Mouse (Mus musculus) limb, embryonic 13.5 days (tissue): ENCODE data around the gene Slc1a6. TPM values are rescaled to one million over a fixed set of nuclear protein-coding genes. Genes with fewer than 3 reads are reported as not detected.
A peak's percentile ranks its signal among the peaks of the same experiment; 100 is the strongest.
"Not testable (repeated sequence)": the region's sequence is repeated elsewhere in the genome, so short reads cannot be mapped to it uniquely, and the experiment has no call there.

ENCODE experiments used
- ATAC-seq: fragments of 200-750 bp; cut with Nextera tagmentation; 2 replicates; pipeline ENCODE4 v1.8.0; 2017; ENCODE audit warnings: low read depth, moderate number of reproducible peaks, moderate TSS enrichment; ENCODE audit not compliant: low FRiP score
- H3K27ac ChIP-seq: fragments of 300-500 bp; sonication (generic); 2 replicates; pipeline ENCODE4 v1.5.1; 2015; ENCODE audit warnings: inconsistent platforms, mild to moderate bottlenecking, moderate library complexity
- H3K27me3 ChIP-seq: fragments of 300-500 bp; sonication (generic); 2 replicates; pipeline ENCODE4 v1.6.1; 2015; ENCODE audit warnings: mild to moderate bottlenecking, inconsistent platforms
- H3K36me3 ChIP-seq: fragments of 300-500 bp; sonication (generic); 2 replicates; pipeline ENCODE4 v1.6.1; 2015; ENCODE audit warnings: inconsistent platforms, mild to moderate bottlenecking, moderate library complexity
- H3K4me1 ChIP-seq: fragments of 300-500 bp; sonication (generic); 2 replicates; pipeline ENCODE4 v1.6.1; 2015; ENCODE audit warnings: inconsistent platforms
- H3K4me2 ChIP-seq: fragments of 300-500 bp; sonication (generic); replicated peaks from 2 replicates; pipeline ENCODE4 v1.6.1; 2015; ENCODE audit warnings: inconsistent platforms, mild to moderate bottlenecking, moderate library complexity
- H3K4me3 ChIP-seq: fragments of 300-500 bp; sonication (generic); 2 replicates; pipeline ENCODE4 v1.5.1; 2015; ENCODE audit warnings: moderate library complexity, mild to moderate bottlenecking, inconsistent platforms
- H3K9ac ChIP-seq: fragments of 300-500 bp; sonication (generic); 2 replicates; pipeline ENCODE4 v1.6.1; 2015; ENCODE audit warnings: mild to moderate bottlenecking, inconsistent platforms
- H3K9me3 ChIP-seq: fragments of 300-500 bp; sonication (generic); 2 replicates; pipeline ENCODE4 v1.6.1; 2016; ENCODE audit warnings: inconsistent platforms
- WGBS: fragments of 180-500 bp; shearing (Covaris S2); methylation state at CpG from one replicate; pipeline ENCODE4 v1.1.7; 2015; 5-methylcytosine and 5-hydroxymethylcytosine counted together
- polyA plus RNA-seq: library from polyadenylated mRNA; unstranded; fragments of >200 nt; fragmentation: Nextera tagmentation; extraction: Ambion mirVana; gene quantifications from 2 replicates; pipeline ENCODE4 v1.2.1, GENCODE M21; 2015

The Slc1a6 gene
- polyA plus RNA-seq, 1 experiment from 2014 or later = 2.3 TPM

- Histone ChIP-seq H3K27me3 (0 out of 2 replicates have a peak, but pooled peaks cover 9% of the 10 kb centered on the region), H3K4me1 (peaks cover 13% of the 10 kb centered on the region), H3K4me3 (peak overlapping the region; percentile 61), H3K9me3 (no peaks in the 10 kb centered on the region), H3K36me3 (no peaks in the 10 kb centered on the region), H3K9ac (peak overlapping the region; percentile 77; the same call in 1 of the 2 replicates), H3K4me2 (peak overlapping the region; percentile 100), H3K27ac (no peak overlapping the region)
- no peak for ATAC-seq
- 62% methylated on average over 9 of the region's 9 CpGs for WGBS
Measured at GRCm38 (mm10) chr10:78779527-78779926, 769 bp upstream of the Slc1a6 start.

- peak overlapping the region; percentile 71 for H3K4me2 ChIP-seq
- H3K27ac ChIP-seq = peak overlapping the region; percentile 52; the same call in 1 of the 2 replicates
- 2% methylated on average over 22 of the region's 22 CpGs for WGBS
- ATAC-seq = peak; percentile 94
- peak overlapping the region; percentile 71 for H3K9ac ChIP-seq
- no peaks in the 10 kb centered on the region for H3K27me3 ChIP-seq
- no peaks in the 10 kb centered on the region for H3K9me3 ChIP-seq
- peaks cover 8% of the 10 kb centered on the region for H3K4me1 ChIP-seq
- H3K36me3 ChIP-seq = no peaks in the 10 kb centered on the region
- H3K4me3 ChIP-seq = peak overlapping the region; percentile 55
Measured at GRCm38 (mm10) chr10:78787566-78788087, 7.3 kb downstream of the Slc1a6 start.

- H3K27me3 ChIP-seq = no peaks in the 10 kb centered on the region
- H3K36me3 ChIP-seq = no peaks in the 10 kb centered on the region
- H3K9me3 ChIP-seq = no peaks in the 10 kb centered on the region
- WGBS = 29% methylated on average over 1 of the region's 1 CpGs
- peaks cover 8% of the 10 kb centered on the region for H3K4me1 ChIP-seq
- no peak overlapping the region for H3K27ac ChIP-seq
- ATAC-seq = no peak
- H3K4me3 ChIP-seq = no peak overlapping the region
- no peak overlapping the region for H3K4me2 ChIP-seq
- no peak overlapping the region for H3K9ac ChIP-seq
Measured at GRCm38 (mm10) chr10:78790561-78790960, 10.3 kb downstream of the Slc1a6 start.

GRCm38 (mm10) chr10:78801449-78801848, 21.2 kb downstream of the Slc1a6 start:
- no peak for ATAC-seq
- Histone ChIP-seq H3K4me1 (no peaks in the 10 kb centered on the region), H3K27me3 (no peaks in the 10 kb centered on the region), H3K36me3 (no peaks in the 10 kb centered on the region), H3K4me3 (no peak overlapping the region), H3K27ac (no peak overlapping the region), H3K9me3 (no peaks in the 10 kb centered on the region), H3K9ac (no peak overlapping the region), H3K4me2 (no peak overlapping the region)
- 78% methylated on average over 2 of the region's 2 CpGs for WGBS

GRCm38 (mm10) chr10:78812358-78813060, 32.2 kb downstream of the Slc1a6 start:
- Histone ChIP-seq H3K4me3 (no peak overlapping the region), H3K9ac (no peak overlapping the region), H3K9me3 (peaks cover 3% of the 10 kb centered on the region; the same call in 1 of the 2 replicates), H3K27ac (no peak overlapping the region), H3K4me1 (no peaks in the 10 kb centered on the region), H3K36me3 (no peaks in the 10 kb centered on the region), H3K27me3 (no peaks in the 10 kb centered on the region), H3K4me2 (no peak overlapping the region)
- no peak for ATAC-seq
- WGBS = 70% methylated on average over 6 of the region's 6 CpGs

GRCm38 (mm10) chr10:78840456-78840855, 60.2 kb downstream of the Slc1a6 start:
- 88% methylated on average over 12 of the region's 12 CpGs for WGBS
- H3K36me3 ChIP-seq, H3K4me3 ChIP-seq, ATAC-seq, H3K4me1 ChIP-seq, H3K27ac ChIP-seq, H3K9me3 ChIP-seq, H3K9ac ChIP-seq, H3K27me3 ChIP-seq, H3K4me2 ChIP-seq: not testable (repeated sequence)

GRCm38 (mm10) chr10:78852066-78852465, 71.8 kb downstream of the Slc1a6 start, which contains the start of gene Olfr1356:
Olfr1356 (minus strand) TSS chr10:78852166.
- no peaks in the 10 kb centered on the region; the same call in 1 of the 2 replicates for H3K9me3 ChIP-seq
- WGBS = 81% methylated on average over 2 of the region's 2 CpGs
- ATAC-seq = no peak

More at GRCm38 (mm10) chr10:78852066-78852465, 71.8 kb downstream of the Slc1a6 start, which contains the start of gene Olfr1356:
- H3K4me1 ChIP-seq = no peaks in the 10 kb centered on the region
- no peaks in the 10 kb centered on the region for H3K27me3 ChIP-seq
- no peak within 1 kb of the TSS for H3K4me3 ChIP-seq
- no peak within 1 kb of the TSS for H3K4me2 ChIP-seq
- no peak within 1 kb of the TSS for H3K27ac ChIP-seq
- no peaks in the 10 kb centered on the region for H3K36me3 ChIP-seq
- no peak within 1 kb of the TSS for H3K9ac ChIP-seq

Other genes with a start within 250 kb of the Slc1a6 start
- 59.2 and 66.7 TPM in 2 replicates for gene Ilvbl, start 206.2 kb upstream of the Slc1a6 start, polyA plus RNA-seq
- 27.0 and 27.4 TPM in 2 replicates for gene Syde1, start 188.5 kb upstream of the Slc1a6 start, polyA plus RNA-seq
- not detected in 2 replicates for gene Olfr1357, start 162.4 kb upstream of the Slc1a6 start, polyA plus RNA-seq
- gene Casp14, start 62.2 kb upstream of the Slc1a6 start, polyA plus RNA-seq = 0.56 and 0.73 TPM in 2 replicates
- gene Ccdc105, start 27.4 kb upstream of the Slc1a6 start, polyA plus RNA-seq = 0.19 and 0.32 TPM in 2 replicates
- not detected in 2 replicates for gene Olfr1356, start 71.7 kb downstream of the Slc1a6 start, polyA plus RNA-seq
- gene Olfr1355, start 95.0 kb downstream of the Slc1a6 start, polyA plus RNA-seq = not detected in 2 replicates
- gene Olfr1354, start 132.7 kb downstream of the Slc1a6 start, polyA plus RNA-seq = not detected in 2 replicates
- gene Olfr8, start 170.1 kb downstream of the Slc1a6 start, polyA plus RNA-seq = not detected in 2 replicates
- gene Olfr1353, start 182.8 kb downstream of the Slc1a6 start, polyA plus RNA-seq = not detected in 2 replicates
- not detected in 2 replicates for gene Olfr1352, start 200.6 kb downstream of the Slc1a6 start, polyA plus RNA-seq
- gene Olfr1351, start 232.0 kb downstream of the Slc1a6 start, polyA plus RNA-seq = not detected in 2 replicates
- gene Olfr57, start 248.2 kb downstream of the Slc1a6 start, polyA plus RNA-seq = 0.27 TPM in 1 of 2 replicates, not detected in the other